Comparison of ENCODE assay signal across 8 mouse cellular contexts in the genomic region with DNA sequence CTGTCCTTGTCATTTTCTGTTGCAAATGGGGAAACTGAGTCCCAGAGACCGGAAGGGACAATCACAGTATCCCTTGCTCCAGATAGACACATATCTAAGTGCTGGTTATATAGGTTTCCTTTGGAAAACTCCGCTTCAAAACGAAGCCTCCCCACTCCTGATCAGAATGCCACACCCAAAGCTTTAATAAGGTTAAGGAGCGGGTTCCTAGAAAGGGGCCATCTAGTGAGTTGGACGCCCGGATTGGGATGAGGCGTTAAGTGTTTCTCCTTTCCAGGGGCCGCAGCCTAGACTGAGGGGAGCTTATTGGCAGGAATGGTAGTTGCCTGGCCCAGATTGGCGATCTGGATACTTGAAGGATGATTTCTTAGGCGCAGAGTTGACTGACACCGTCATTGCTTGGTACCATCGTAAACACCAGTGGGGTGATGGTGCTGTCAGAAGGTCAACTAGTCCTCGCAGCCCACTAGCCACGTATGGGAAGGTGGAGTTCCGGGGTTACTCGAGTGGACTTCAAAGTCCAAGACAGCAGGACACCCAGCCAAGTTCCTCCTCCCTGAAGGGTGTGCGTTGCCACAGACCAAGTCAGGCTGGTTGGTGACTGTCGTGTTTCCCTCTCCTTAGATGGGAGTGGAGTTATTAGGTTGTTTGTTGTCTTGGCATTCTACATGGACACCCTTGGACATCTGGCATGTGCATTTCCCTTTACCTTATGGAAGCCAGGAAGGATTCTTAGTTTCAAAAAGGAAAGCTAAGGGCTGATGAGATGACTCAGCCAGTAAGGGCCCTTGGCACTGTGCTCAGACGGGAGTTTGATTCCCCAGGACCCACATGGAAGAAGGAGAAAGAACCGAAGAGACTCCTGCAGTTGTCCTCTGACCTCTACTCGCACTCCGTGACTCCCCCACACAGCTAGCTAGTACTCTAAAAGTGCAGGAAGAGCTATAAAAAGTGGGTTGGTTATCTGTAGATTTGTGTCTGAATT. TPM values are rescaled to one million over a fixed set of nuclear protein-coding genes. Genes with fewer than 3 reads are reported as not detected.
DNase-seq lines count a peak whose midpoint lies in the region; ATAC-seq and TF ChIP-seq lines count a peak whose summit lies in the region.

No protein-coding gene starts in this region.

- 17% methylated on average over 22 of the region's 22 CpGs for WGBS in heart, embryonic 14.5 days
- 10% methylated on average over 22 of the region's 22 CpGs for WGBS in stomach, postnatal 0 days

- H3K4me1 ChIP-seq in heart, embryonic 14.5 days (ENCODE audit: control insufficient read depth in 2 of 2, insufficient read depth in 2 of 2, low read length in 2 of 2), result peaks cover 4 to 10% of the 10 kb centered on the region in 2 experiments
- peaks cover 4% of the 10 kb centered on the region for H3K4me1 ChIP-seq in stomach, postnatal 0 days (replicated peaks; ENCODE audit: control insufficient read depth, insufficient read depth)

- H3K36me3 ChIP-seq in heart, embryonic 14.5 days (ENCODE audit: control insufficient read depth, insufficient read depth, low read length), result no peaks in the 10 kb centered on the region
- no peaks in the 10 kb centered on the region for H3K36me3 ChIP-seq in stomach, postnatal 0 days (ENCODE audit: control insufficient read depth, insufficient read depth, low read length)

- H3K27me3 ChIP-seq in heart, embryonic 14.5 days (ENCODE audit: control insufficient read depth, insufficient read depth, low read length), result no peaks in the 10 kb centered on the region
- H3K27me3 ChIP-seq in stomach, postnatal 0 days (ENCODE audit: control insufficient read depth, insufficient read depth, low read length), result no peaks in the 10 kb centered on the region

- H3K4me3 ChIP-seq in heart, embryonic 14.5 days (ENCODE audit: control insufficient read depth in 1 of 2, insufficient read depth in 1 of 2, low read depth in 1 of 2, low read length in 2 of 2), result peak overlapping the region; percentile 71 to 93
- H3K4me3 ChIP-seq in stomach, postnatal 0 days (ENCODE audit: low read depth, low read length), result peak overlapping the region; percentile 99

- H3K9ac ChIP-seq in heart, embryonic 14.5 days (ENCODE audit: low read length), result peak overlapping the region; percentile 94
- H3K9ac ChIP-seq in stomach, postnatal 0 days (ENCODE audit: low read length), result peak overlapping the region; percentile 91

- no peak for ATAC-seq in heart, embryonic 14.5 days (ENCODE audit: insufficient number of reproducible peaks, insufficient read depth, low FRiP score, low read depth)
- ATAC-seq in megakaryocyte, adult 5-6 weeks (ENCODE audit: poor library complexity, severe bottlenecking), result peak; percentile 35
- ATAC-seq in stomach, postnatal 0 days (ENCODE audit: low FRiP score, low TSS enrichment), result 0 out of 2 replicates have a peak, but pooled peaks have one; percentile 13

- no peaks in the 10 kb centered on the region for H3K9me3 ChIP-seq in heart, embryonic 14.5 days (ENCODE audit: control insufficient read depth, low read length)
- no peaks in the 10 kb centered on the region for H3K9me3 ChIP-seq in stomach, postnatal 0 days (ENCODE audit: control insufficient read depth, low read length)

- TF ChIP-seq EP300 in stomach, postnatal 0 days (optimal IDR thresholded peaks at IDR 0.05), result no peak

- peak; percentile 10 to 34 for DNase-seq in urinary bladder, adult 18-20 months (ENCODE audit: low spot score in 2 of 2)
- no peak for DNase-seq in urinary bladder, postnatal 4 days (ENCODE audit: low spot score in 2 of 2)
- peak; percentile 28 for DNase-seq in embryo, embryonic 11 days
- peak; percentile 46 for DNase-seq in kidney, postnatal 10 days
- peak; percentile 51 for DNase-seq in stomach, postnatal 0 days (ENCODE audit: low spot score)
- no peak for DNase-seq in layer of hippocampus, adult 18-20 months (ENCODE audit: low spot score in 2 of 2)

- no peak for TF ChIP-seq CTCF in stomach, postnatal 0 days (IDR thresholded peaks at IDR 0.05; ENCODE audit: low read depth)

- peak overlapping the region; percentile 83 for H3K4me2 ChIP-seq in heart, embryonic 14.5 days (ENCODE audit: low read length)
- H3K4me2 ChIP-seq in stomach, postnatal 0 days (replicated peaks; ENCODE audit: low read depth), result peak overlapping the region; percentile 77

- H3K27ac ChIP-seq in heart, embryonic 14.5 days (replicated peaks in 1 of 2; ENCODE audit: control insufficient read depth in 1 of 2, insufficient read depth in 1 of 2, low read depth in 2 of 2, low read length in 2 of 2), result no peak overlapping the region
- H3K27ac ChIP-seq in stomach, postnatal 0 days (replicated peaks), result peak overlapping the region; percentile 89

RNA-seq across cellular contexts. Expression of a gene that starts 1.2 kb away (rescaled TPM):
- polyA plus RNA-seq in heart, embryonic 14.5 days (2014; fragmentation: Nextera tagmentation; extraction: Ambion mirVana), result 15.9 and 17.6 TPM in 2 replicates
- total RNA-seq in megakaryocyte, adult 5-6 weeks (2015), result 133 and 149 TPM in 2 replicates
- total RNA-seq in megakaryocyte, adult 5-6 weeks (2017), result 118 and 136 TPM in 2 replicates
- 34.8 and 35.8 TPM in 2 replicates for polyA plus RNA-seq in stomach, postnatal 0 days (2015; fragmentation: Nextera tagmentation; extraction: Ambion mirVana)
- 10 to 100 TPM; 14.6 to 15.6 TPM for total RNA-seq in layer of hippocampus, adult 18-20 months (2021)

RNA-seq across cellular contexts. Expression of a gene that starts 46.8 kb away (rescaled TPM):
- polyA plus RNA-seq in heart, embryonic 14.5 days (2014; fragmentation: Nextera tagmentation; extraction: Ambion mirVana), result 71.5 and 72.0 TPM in 2 replicates
- 188 and 201 TPM in 2 replicates for total RNA-seq in megakaryocyte, adult 5-6 weeks (2015)
- 67.0 and 67.8 TPM in 2 replicates for total RNA-seq in megakaryocyte, adult 5-6 weeks (2017)
- 57.5 and 60.5 TPM in 2 replicates for polyA plus RNA-seq in stomach, postnatal 0 days (2015; fragmentation: Nextera tagmentation; extraction: Ambion mirVana)
- 100 to 1,000 TPM; 214 to 233 TPM for total RNA-seq in layer of hippocampus, adult 18-20 months (2021)

Comparison
In these comparisons a context has a peak if more than half of its experiments do, and no peak if none do; other contexts are left out.
1. DNase-seq: peak in urinary bladder, adult 18-20 months (2 of 2), embryo, embryonic 11 days (single experiment), kidney, postnatal 10 days (single experiment) and stomach, postnatal 0 days (single experiment); none in urinary bladder, postnatal 4 days (0 of 2) and layer of hippocampus, adult 18-20 months (0 of 2).
2. RNA of a gene that starts 1.2 kb away (total RNA-seq): 118 to 149 TPM in megakaryocyte, adult 5-6 weeks; 14.6 to 15.6 TPM in layer of hippocampus, adult 18-20 months; every median in the first group is over 4 times any median in the second.